Mouse (Mus musculus): Measurements from ENCODE around the gene Plscr2. TPM values are rescaled to one million over a fixed set of nuclear protein-coding genes. Genes with fewer than 3 reads are reported as not detected.
A peak's percentile ranks its signal among the peaks of the same experiment; 100 is the strongest.

Gene Plscr2
- polyA plus RNA-seq, 1 experiment from 2014 or later = 11.3 TPM

DNA sequence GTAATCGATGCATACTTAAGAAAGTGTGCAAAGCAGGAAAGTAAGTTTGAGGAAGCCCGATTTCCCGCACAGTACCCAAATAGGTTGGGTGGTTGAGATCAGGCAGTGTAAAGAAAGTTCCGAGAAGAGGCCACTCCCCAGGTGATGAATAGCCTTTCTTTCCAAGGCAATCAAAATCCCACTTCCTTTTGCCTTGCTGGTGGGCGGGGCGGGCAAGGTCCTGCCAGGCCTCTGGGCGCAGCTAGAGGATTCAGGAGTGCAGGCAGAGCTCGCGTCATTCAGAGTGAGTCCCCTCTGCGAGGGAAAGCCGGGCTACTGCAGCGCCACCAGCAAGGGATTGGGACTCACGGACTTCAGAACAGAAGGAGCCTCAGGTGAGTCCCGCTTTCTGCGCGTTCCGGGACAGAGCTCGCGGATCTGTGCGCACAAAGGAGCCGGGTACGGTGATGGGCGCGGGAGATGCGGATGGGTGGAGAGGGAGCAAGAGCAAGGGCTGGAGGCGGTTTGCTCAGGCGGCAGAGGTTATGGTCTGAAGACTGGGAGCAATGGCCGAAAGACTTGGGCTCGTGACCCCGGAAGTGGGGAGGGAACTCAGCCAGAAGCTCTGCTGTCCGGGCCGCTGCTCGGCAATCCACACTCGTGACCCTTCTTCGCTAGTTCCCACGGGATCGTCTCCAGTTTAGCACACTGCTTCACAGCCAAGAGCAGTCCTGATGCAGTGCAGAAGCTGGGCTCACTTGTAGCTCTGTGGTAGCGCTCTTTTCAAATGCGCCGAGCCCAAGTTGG lies 25.2 kb upstream of the Plscr2 start:
- peak; percentile 93 for ATAC-seq (replicated peaks; ENCODE audit: extremely low read depth, insufficient read depth, low FRiP score)

DNA sequence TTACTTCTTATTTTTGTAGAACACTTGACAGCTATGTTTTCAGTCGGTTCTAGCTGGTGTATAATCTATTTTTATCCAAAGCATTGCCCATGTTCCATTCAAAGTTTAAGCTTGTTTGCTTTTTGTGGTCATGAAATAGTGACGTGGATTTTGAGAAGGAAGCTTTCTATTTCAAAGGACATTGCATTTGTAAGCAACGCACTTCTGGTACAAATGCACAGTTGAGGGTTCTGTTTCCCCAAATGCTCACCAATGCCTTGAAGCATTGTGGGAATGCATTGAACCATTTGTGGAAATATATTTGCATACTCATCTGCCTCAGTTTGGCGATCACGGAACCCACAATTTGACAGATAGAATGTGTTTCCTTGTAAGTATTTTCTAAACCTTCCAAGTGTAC lies 22.7 kb upstream of the Plscr2 start:
- H3K36me3 ChIP-seq (ENCODE audit: control insufficient read depth, insufficient read depth) = no peaks in the 10 kb centered on the region
- no peaks in the 10 kb centered on the region for H3K27me3 ChIP-seq (ENCODE audit: control insufficient read depth, insufficient read depth, low read length)
- no peak for ATAC-seq (replicated peaks; ENCODE audit: extremely low read depth, insufficient read depth, low FRiP score)
- H3K4me3 ChIP-seq (ENCODE audit: low read length) = no peak overlapping the region
- no peak overlapping the region for H3K27ac ChIP-seq (ENCODE audit: low read length)
- H3K4me2 ChIP-seq (ENCODE audit: low read depth, low read length) = no peak overlapping the region
- no peaks in the 10 kb centered on the region for H3K9me3 ChIP-seq (replicated peaks; ENCODE audit: control insufficient read depth, low read length)
- peaks cover 14% of the 10 kb centered on the region for H3K4me1 ChIP-seq (ENCODE audit: control insufficient read depth, insufficient read depth, low read length)
- no peak overlapping the region for H3K9ac ChIP-seq (ENCODE audit: low read length)
- WGBS = 74% methylated on average over 5 of the region's 5 CpGs

More for the DNA sequence above, 25.2 kb upstream of the Plscr2 start:
- H3K4me2 ChIP-seq (ENCODE audit: low read depth, low read length) = peak overlapping the region; percentile 82
- H3K27me3 ChIP-seq (ENCODE audit: control insufficient read depth, insufficient read depth, low read length) = no peaks in the 10 kb centered on the region
- peak overlapping the region; percentile 84 for H3K4me3 ChIP-seq (ENCODE audit: low read length)
- peak overlapping the region; percentile 89 for H3K9ac ChIP-seq (ENCODE audit: low read length)
- H3K4me1 ChIP-seq (ENCODE audit: control insufficient read depth, insufficient read depth, low read length) = peaks cover 14% of the 10 kb centered on the region
- under 1% methylated on average over 40 of the region's 40 CpGs for WGBS
- H3K36me3 ChIP-seq (ENCODE audit: control insufficient read depth, insufficient read depth) = no peaks in the 10 kb centered on the region
- H3K9me3 ChIP-seq (replicated peaks; ENCODE audit: control insufficient read depth, low read length) = no peaks in the 10 kb centered on the region
- H3K27ac ChIP-seq (ENCODE audit: low read length) = peak overlapping the region; percentile 98

DNA sequence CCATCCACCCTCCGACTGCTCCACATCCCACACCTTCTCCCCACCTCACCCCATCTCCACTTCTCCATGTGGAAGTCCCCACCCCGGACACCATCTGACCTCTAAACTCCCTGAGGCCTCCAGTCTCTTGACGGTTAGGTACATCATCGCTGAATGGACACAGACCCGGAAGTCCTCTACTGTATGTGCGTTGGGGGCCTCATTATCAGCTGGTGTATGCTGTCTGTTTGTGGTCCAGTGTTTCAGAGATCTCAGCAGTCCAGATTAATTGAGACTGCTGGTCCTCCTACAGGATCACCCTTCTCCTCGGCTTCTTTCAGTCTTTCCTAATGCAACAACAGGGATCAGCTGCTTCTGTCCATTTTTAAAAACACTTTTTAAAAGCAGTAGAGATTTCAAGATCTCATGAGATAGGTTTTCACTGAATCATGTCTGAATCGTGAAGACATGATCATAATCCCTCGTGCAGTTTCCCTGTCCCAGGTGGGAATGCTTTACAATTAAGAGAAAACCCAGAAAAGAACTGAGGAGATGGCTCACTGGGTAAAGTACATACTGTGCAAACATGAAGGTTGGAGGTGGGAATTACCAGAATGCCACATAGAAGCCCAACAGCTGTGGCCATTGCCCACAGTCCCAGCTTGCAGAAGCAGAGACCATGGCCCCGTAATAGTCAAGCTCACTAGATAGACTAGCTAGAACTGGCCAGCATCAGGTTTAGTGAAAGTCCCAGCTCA lies 21.6 kb upstream of the Plscr2 start:
- Histone ChIP-seq H3K27ac (ENCODE audit: low read length) (no peak overlapping the region), H3K9ac (ENCODE audit: low read length) (no peak overlapping the region), H3K4me2 (ENCODE audit: low read depth, low read length) (no peak overlapping the region), H3K27me3 (ENCODE audit: control insufficient read depth, insufficient read depth, low read length) (no peaks in the 10 kb centered on the region), H3K9me3 (replicated peaks; ENCODE audit: control insufficient read depth, low read length) (no peaks in the 10 kb centered on the region), H3K36me3 (ENCODE audit: control insufficient read depth, insufficient read depth) (no peaks in the 10 kb centered on the region), H3K4me1 (ENCODE audit: control insufficient read depth, insufficient read depth, low read length) (peaks cover 14% of the 10 kb centered on the region), H3K4me3 (ENCODE audit: low read length) (no peak overlapping the region)
- ATAC-seq (replicated peaks; ENCODE audit: extremely low read depth, insufficient read depth, low FRiP score) = no peak
- WGBS = 87% methylated on average over 10 of the region's 10 CpGs

- Histone ChIP-seq H3K9me3 (replicated peaks; ENCODE audit: control insufficient read depth, low read length) (no peaks in the 10 kb centered on the region), H3K4me1 (ENCODE audit: control insufficient read depth, insufficient read depth, low read length) (no peaks in the 10 kb centered on the region), H3K27me3 (ENCODE audit: control insufficient read depth, insufficient read depth, low read length) (no peaks in the 10 kb centered on the region), H3K36me3 (ENCODE audit: control insufficient read depth, insufficient read depth) (peaks cover 10% of the 10 kb centered on the region), H3K27ac (ENCODE audit: low read length) (no peak overlapping the region), H3K4me2 (ENCODE audit: low read depth, low read length) (no peak overlapping the region), H3K9ac (ENCODE audit: low read length) (no peak overlapping the region), H3K4me3 (ENCODE audit: low read length) (no peak overlapping the region)
- 60% methylated on average over 7 of the region's 7 CpGs for WGBS
- ATAC-seq (replicated peaks; ENCODE audit: extremely low read depth, insufficient read depth, low FRiP score) = no peak
These were observed 14.8 kb upstream of the Plscr2 start for GRCm38 (mm10) chr9:92260481-92261159.

- WGBS = 58% methylated on average over 4 of the region's 4 CpGs
- no peak overlapping the region; the same call in 1 of the 2 replicates for H3K9ac ChIP-seq (ENCODE audit: low read length)
- no peaks in the 10 kb centered on the region for H3K9me3 ChIP-seq (replicated peaks; ENCODE audit: control insufficient read depth, low read length)
- no peaks in the 10 kb centered on the region; the same call in 1 of the 2 replicates for H3K4me1 ChIP-seq (ENCODE audit: control insufficient read depth, insufficient read depth, low read length)
- H3K4me3 ChIP-seq (ENCODE audit: low read length) = peak overlapping the region; percentile 7
- peaks cover 15% of the 10 kb centered on the region for H3K36me3 ChIP-seq (ENCODE audit: control insufficient read depth, insufficient read depth)
- peak; percentile 41; the same call in 1 of the 2 replicates for ATAC-seq (replicated peaks; ENCODE audit: extremely low read depth, insufficient read depth, low FRiP score)
- H3K27ac ChIP-seq (ENCODE audit: low read length) = no peak overlapping the region
- no peaks in the 10 kb centered on the region for H3K27me3 ChIP-seq (ENCODE audit: control insufficient read depth, insufficient read depth, low read length)
- H3K4me2 ChIP-seq (ENCODE audit: low read depth, low read length) = peak overlapping the region; percentile 52
These were observed 9.7 kb upstream of the Plscr2 start for GRCm38 (mm10) chr9:92265719-92266118.

- H3K9ac ChIP-seq (ENCODE audit: low read length) = no peak overlapping the region
- H3K36me3 ChIP-seq (ENCODE audit: control insufficient read depth, insufficient read depth) = peaks cover 13% of the 10 kb centered on the region
- 78% methylated on average over 8 of the region's 8 CpGs for WGBS
- H3K4me1 ChIP-seq (ENCODE audit: control insufficient read depth, insufficient read depth, low read length) = peaks cover 6% of the 10 kb centered on the region
- H3K4me2 ChIP-seq (ENCODE audit: low read depth, low read length) = no peak overlapping the region
- H3K27ac ChIP-seq (ENCODE audit: low read length) = no peak overlapping the region
- H3K4me3 ChIP-seq (ENCODE audit: low read length) = no peak overlapping the region
- H3K9me3 ChIP-seq (replicated peaks; ENCODE audit: control insufficient read depth, low read length) = no peaks in the 10 kb centered on the region
- no peak for ATAC-seq (replicated peaks; ENCODE audit: extremely low read depth, insufficient read depth, low FRiP score)
- no peaks in the 10 kb centered on the region for H3K27me3 ChIP-seq (ENCODE audit: control insufficient read depth, insufficient read depth, low read length)
These were observed 8.7 kb upstream of the Plscr2 start for GRCm38 (mm10) chr9:92266558-92267171.

DNA sequence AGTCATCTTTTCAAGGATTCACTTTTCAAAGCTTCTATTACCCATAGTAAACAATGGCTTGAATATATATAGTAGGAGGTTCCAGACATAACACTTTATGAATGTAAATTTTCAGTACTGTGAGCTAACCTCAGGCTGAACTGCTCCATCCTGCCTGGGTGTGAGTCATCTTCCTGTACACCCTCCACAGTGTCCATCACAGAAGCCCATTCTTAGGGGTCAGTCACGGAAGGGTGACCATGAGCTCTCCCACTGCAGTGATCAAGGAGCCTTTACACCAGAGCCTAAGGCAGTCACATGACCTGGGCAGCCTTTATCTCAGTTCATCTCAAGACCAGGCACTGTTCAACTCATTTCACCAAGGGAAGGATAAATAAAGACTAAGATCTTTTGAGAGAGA lies 7.7 kb upstream of the Plscr2 start:
- ATAC-seq (replicated peaks; ENCODE audit: extremely low read depth, insufficient read depth, low FRiP score) = no peak
- WGBS = 80% methylated on average over 1 of the region's 1 CpGs

GRCm38 (mm10) chr9:92269829-92270404 lies 5.5 kb upstream of the Plscr2 start:
- no peak for ATAC-seq (replicated peaks; ENCODE audit: extremely low read depth, insufficient read depth, low FRiP score)
- H3K4me2 ChIP-seq (ENCODE audit: low read depth, low read length) = no peak overlapping the region
- 87% methylated on average over 5 of the region's 5 CpGs for WGBS
- H3K27me3 ChIP-seq (ENCODE audit: control insufficient read depth, insufficient read depth, low read length) = no peaks in the 10 kb centered on the region
- no peak overlapping the region for H3K4me3 ChIP-seq (ENCODE audit: low read length)
- H3K27ac ChIP-seq (ENCODE audit: low read length) = no peak overlapping the region
- peaks cover 15% of the 10 kb centered on the region for H3K4me1 ChIP-seq (ENCODE audit: control insufficient read depth, insufficient read depth, low read length)
- H3K36me3 ChIP-seq (ENCODE audit: control insufficient read depth, insufficient read depth) = peaks cover 9% of the 10 kb centered on the region
- no peaks in the 10 kb centered on the region for H3K9me3 ChIP-seq (replicated peaks; ENCODE audit: control insufficient read depth, low read length)
- no peak overlapping the region for H3K9ac ChIP-seq (ENCODE audit: low read length)

More for the DNA sequence above, 7.7 kb upstream of the Plscr2 start:
- Histone ChIP-seq H3K27me3 (ENCODE audit: control insufficient read depth, insufficient read depth, low read length) (no peaks in the 10 kb centered on the region), H3K9me3 (replicated peaks; ENCODE audit: control insufficient read depth, low read length) (no peaks in the 10 kb centered on the region), H3K36me3 (ENCODE audit: control insufficient read depth, insufficient read depth) (peaks cover 12% of the 10 kb centered on the region), H3K4me3 (ENCODE audit: low read length) (no peak overlapping the region), H3K4me1 (ENCODE audit: control insufficient read depth, insufficient read depth, low read length) (peaks cover 6% of the 10 kb centered on the region), H3K27ac (ENCODE audit: low read length) (no peak overlapping the region), H3K4me2 (ENCODE audit: low read depth, low read length) (no peak overlapping the region), H3K9ac (ENCODE audit: low read length) (no peak overlapping the region)
